Mouse (Mus musculus) MEL (cell line): ENCODE data around the gene Spg21.

ENCODE experiments used
- CHD2 ChIP-seq: IDR thresholded peaks from 2 replicates; pipeline ENCODE4 v1.6.1; 2011; ENCODE audit warnings: low read length, improper control_type of control experiment
- CTCF ChIP-seq, 3 experiments: IDR thresholded peaks in 2 of 3; conservative IDR thresholded peaks in 1 of 3; 2 replicates each; pipeline ENCODE4 v1.5.1; 2011 to 2012; ENCODE audit warnings: low read length in 3 of 3, low read depth in 2 of 3, mild to moderate bottlenecking in 2 of 3, improper control_type of control experiment in 1 of 3, inconsistent platforms in 1 of 3, mixed read lengths in 1 of 3, moderate library complexity in 1 of 3; ENCODE audit not compliant: control insufficient read depth in 1 of 3, insufficient read depth in 1 of 3, poor library complexity in 1 of 3, severe bottlenecking in 1 of 3
- E2F4 ChIP-seq: IDR thresholded peaks from 2 replicates; pipeline ENCODE4 v1.6.1; 2011; ENCODE audit warnings: low read depth, low read length, improper control_type of control experiment, borderline replicate concordance
- EP300 ChIP-seq, 2 experiments: IDR thresholded peaks; 2 replicates each; pipeline ENCODE4 v1.6.1; 2011; ENCODE audit warnings: improper control_type of control experiment in 2 of 2, low read length in 2 of 2, low read depth in 1 of 2, mild to moderate bottlenecking in 1 of 2
- ETS1 ChIP-seq: IDR thresholded peaks from 2 replicates; pipeline ENCODE4 v1.6.1; 2012; ENCODE audit warnings: low read depth, mild to moderate bottlenecking, inconsistent platforms, low read length, improper control_type of control experiment, moderate library complexity
- JUND ChIP-seq: IDR thresholded peaks from 2 replicates; pipeline ENCODE4 v1.6.1; 2011; ENCODE audit warnings: low read depth, mild to moderate bottlenecking, improper control_type of control experiment, low read length
- KAT2A ChIP-seq: conservative IDR thresholded peaks from 2 replicates; pipeline ENCODE4 v1.6.1; 2012; ENCODE audit warnings: low read depth, low read length, improper control_type of control experiment, inconsistent platforms
- MAZ ChIP-seq: IDR thresholded peaks from 2 replicates; pipeline ENCODE4 v1.6.1; 2012; ENCODE audit warnings: low read depth, mild to moderate bottlenecking, inconsistent platforms, low read length, improper control_type of control experiment
- MYB ChIP-seq: IDR thresholded peaks from 2 replicates; pipeline ENCODE4 v1.6.1; 2011; ENCODE audit warnings: mild to moderate bottlenecking, low read depth, low read length, improper control_type of control experiment
- POLR2A ChIP-seq, 2 experiments: IDR thresholded peaks; 2 replicates each; pipeline ENCODE4 v1.6.1; 2011 to 2012; ENCODE audit warnings: low read length in 2 of 2, mild to moderate bottlenecking in 2 of 2, control low read depth in 1 of 2, improper control_type of control experiment in 1 of 2, low read depth in 1 of 2, moderate library complexity in 1 of 2; ENCODE audit not compliant: control insufficient read depth in 1 of 2, insufficient read depth in 1 of 2, poor library complexity in 1 of 2
- TBP ChIP-seq: IDR thresholded peaks from 2 replicates; pipeline ENCODE4 v1.8.0; 2011; ENCODE audit warnings: low read depth, low read length, improper control_type of control experiment
- TCF12 ChIP-seq: IDR thresholded peaks from 2 replicates; pipeline ENCODE4 v1.6.1; 2014; ENCODE audit warnings: low read depth, mild to moderate bottlenecking, inconsistent platforms, low read length, improper control_type of control experiment, moderate library complexity
- ZNF384 ChIP-seq: IDR thresholded peaks from 2 replicates; pipeline ENCODE4 v1.6.1; 2012; ENCODE audit warnings: low read depth, mild to moderate bottlenecking, inconsistent platforms, low read length, improper control_type of control experiment

DNA sequence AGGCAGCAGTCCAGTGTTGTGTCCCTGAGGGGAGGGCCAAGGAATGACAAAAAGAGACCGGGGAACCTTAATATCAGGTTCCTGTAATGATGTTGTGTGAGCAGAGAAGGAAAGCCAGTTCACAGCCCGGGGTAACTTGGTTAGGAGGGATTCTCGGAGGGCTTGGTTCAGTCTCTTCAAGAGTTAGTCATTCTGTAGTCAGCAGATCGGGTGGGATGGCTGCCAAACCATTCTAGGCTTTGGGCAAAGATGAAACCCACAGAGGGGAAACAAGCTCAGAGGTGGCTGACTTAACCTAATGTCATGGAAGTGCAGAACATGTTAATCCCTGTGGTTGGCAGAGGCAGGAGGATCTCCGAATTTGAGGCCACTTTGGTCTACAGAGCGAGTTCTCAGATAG is 3.4 kb downstream of the Spg21 start:
- TF ChIP-seq ETS1 (no peak), CTCF (IDR thresholded peaks at IDR 0.05 in 2 of 3, conservative IDR thresholded peaks at IDR 0.05 in 1 of 3; ENCODE audit: control insufficient read depth in 1 of 3, insufficient read depth in 1 of 3, low read depth in 2 of 3, low read length in 3 of 3, poor library complexity in 1 of 3, severe bottlenecking in 1 of 3) (no peak), TCF12 (no peak), KAT2A (no peak), EP300 (IDR thresholded peaks at IDR 0.05; ENCODE audit: low read depth in 1 of 2, low read length in 2 of 2) (no peak), TBP (no peak), POLR2A (IDR thresholded peaks at IDR 0.05; ENCODE audit: control insufficient read depth in 1 of 2, insufficient read depth in 1 of 2, low read depth in 1 of 2, low read length in 2 of 2, poor library complexity in 1 of 2) (no peak), MAZ (no peak), ZNF384 (no peak), JUND (no peak), E2F4 (no peak), CHD2 (no peak), MYB (no peak)
